Mouse (Mus musculus) stomach, embryonic 15.5 days (tissue): Measurements from ENCODE around the gene Isg20. TPM values are rescaled to one million over a fixed set of nuclear protein-coding genes. Genes with fewer than 3 reads are reported as not detected.
A peak's percentile ranks its signal among the peaks of the same experiment; 100 is the strongest.

Experiments
- ATAC-seq: fragments of 200-750 bp; cut with Nextera tagmentation; 2 replicates; pipeline ENCODE4 v1.8.0; 2017; ENCODE audit warnings: low read depth, moderate number of reproducible peaks, moderate TSS enrichment; ENCODE audit not compliant: insufficient read depth, low FRiP score
- H3K27ac ChIP-seq: fragments of 300-500 bp; sonication (generic); 2 replicates; pipeline ENCODE4 v1.5.1; 2015; ENCODE audit warnings: mild to moderate bottlenecking, inconsistent platforms
- H3K27me3 ChIP-seq: fragments of 300-500 bp; sonication (generic); replicated peaks from 2 replicates; pipeline ENCODE4 v1.6.1; 2015; ENCODE audit warnings: inconsistent platforms
- H3K36me3 ChIP-seq: fragments of 300-500 bp; sonication (generic); 2 replicates; pipeline ENCODE4 v1.6.1; 2015; ENCODE audit warnings: inconsistent platforms
- H3K4me1 ChIP-seq: fragments of 300-500 bp; sonication (generic); 2 replicates; pipeline ENCODE4 v1.6.1; 2015; ENCODE audit warnings: inconsistent platforms
- H3K4me2 ChIP-seq: fragments of 300-500 bp; sonication (generic); 2 replicates; pipeline ENCODE4 v1.6.1; 2015; ENCODE audit warnings: mild to moderate bottlenecking, inconsistent platforms
- H3K4me3 ChIP-seq: fragments of 300-500 bp; sonication (generic); replicated peaks from 2 replicates; pipeline ENCODE4 v1.5.1; 2015; ENCODE audit warnings: inconsistent platforms
- H3K9ac ChIP-seq: fragments of 300-500 bp; sonication (generic); 2 replicates; pipeline ENCODE4 v1.6.1; 2015; ENCODE audit warnings: inconsistent platforms
- H3K9me3 ChIP-seq: fragments of 300-500 bp; sonication (generic); 2 replicates; pipeline ENCODE4 v1.6.1; 2016; ENCODE audit warnings: inconsistent platforms
- WGBS: fragments of 180-500 bp; shearing (Covaris S2); methylation state at CpG from one replicate; pipeline ENCODE4 v1.1.7; 2015; 5-methylcytosine and 5-hydroxymethylcytosine counted together
- polyA plus RNA-seq: library from polyadenylated mRNA; unstranded; fragments of >200 nt; fragmentation: Nextera tagmentation; extraction: Ambion mirVana; gene quantifications from 2 replicates; pipeline ENCODE4 v1.2.1, GENCODE M21; 2015

The Isg20 gene
- polyA plus RNA-seq, 1 experiment from 2014 or later, result 21.9 TPM

DNA sequence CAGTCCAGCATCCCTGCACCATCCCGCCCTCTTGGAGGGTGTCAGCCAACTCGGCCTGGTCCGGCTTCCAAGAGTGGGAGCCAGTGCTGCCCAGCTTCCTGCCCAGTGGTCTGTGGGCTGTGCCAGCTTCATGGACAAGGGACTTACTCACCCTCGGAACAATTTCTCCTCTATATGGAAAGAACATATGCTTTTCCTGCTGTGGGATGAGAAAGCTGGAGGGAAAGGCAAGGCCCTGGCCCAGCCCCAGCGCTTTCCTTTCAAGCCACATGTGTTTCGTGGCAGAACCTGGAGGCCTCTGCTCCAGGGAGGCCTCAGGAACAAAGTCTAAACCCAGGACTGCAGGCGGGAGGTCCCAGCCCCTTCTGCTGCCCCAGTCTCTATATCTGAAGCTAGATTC lies 12.5 kb downstream of the Isg20 start:
- Histone ChIP-seq H3K9me3 (no peaks in the 10 kb centered on the region), H3K27me3 (no peaks in the 10 kb centered on the region), H3K4me2 (no peak overlapping the region), H3K4me1 (no peaks in the 10 kb centered on the region), H3K9ac (no peak overlapping the region), H3K4me3 (no peak overlapping the region), H3K36me3 (no peaks in the 10 kb centered on the region), H3K27ac (no peak overlapping the region)
- 83% methylated on average over 7 of the region's 7 CpGs for WGBS
- ATAC-seq, result no peak

DNA sequence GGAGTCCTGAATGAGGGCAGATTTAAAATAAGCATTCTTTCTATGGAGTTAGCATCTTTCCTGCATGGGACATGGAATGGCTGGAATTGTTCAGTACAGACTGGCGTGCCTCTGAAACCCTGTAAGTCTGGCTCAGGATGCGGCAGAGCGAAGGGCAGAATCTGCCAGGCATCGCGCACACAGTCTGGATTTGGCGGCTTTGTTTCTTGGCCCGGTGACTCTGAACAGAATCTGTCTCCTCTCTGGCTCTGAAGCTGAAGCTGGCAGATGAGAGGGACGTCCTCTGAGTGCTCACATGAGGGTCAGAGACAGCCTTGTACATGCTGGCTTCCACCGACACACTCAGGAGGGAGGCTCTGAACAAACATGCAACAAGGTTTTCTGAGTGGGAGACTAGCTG lies 12.9 kb downstream of the Isg20 start:
- Histone ChIP-seq H3K9me3 (no peaks in the 10 kb centered on the region), H3K4me1 (no peaks in the 10 kb centered on the region), H3K27ac (no peak overlapping the region), H3K9ac (no peak overlapping the region), H3K4me3 (no peak overlapping the region), H3K4me2 (no peak overlapping the region), H3K27me3 (no peaks in the 10 kb centered on the region), H3K36me3 (no peaks in the 10 kb centered on the region)
- 78% methylated on average over 9 of the region's 9 CpGs for WGBS
- ATAC-seq, result no peak

- Histone ChIP-seq H3K27ac (no peak overlapping the region), H3K9me3 (no peaks in the 10 kb centered on the region), H3K36me3 (no peaks in the 10 kb centered on the region), H3K4me3 (no peak overlapping the region), H3K27me3 (no peaks in the 10 kb centered on the region), H3K4me1 (no peaks in the 10 kb centered on the region), H3K4me2 (no peak overlapping the region), H3K9ac (no peak overlapping the region)
- WGBS, result 68% methylated on average over 3 of the region's 3 CpGs
- ATAC-seq, result no peak
These were observed 14.0 kb downstream of the Isg20 start for GRCm38 (mm10) chr7:78927266-78927665.

DNA sequence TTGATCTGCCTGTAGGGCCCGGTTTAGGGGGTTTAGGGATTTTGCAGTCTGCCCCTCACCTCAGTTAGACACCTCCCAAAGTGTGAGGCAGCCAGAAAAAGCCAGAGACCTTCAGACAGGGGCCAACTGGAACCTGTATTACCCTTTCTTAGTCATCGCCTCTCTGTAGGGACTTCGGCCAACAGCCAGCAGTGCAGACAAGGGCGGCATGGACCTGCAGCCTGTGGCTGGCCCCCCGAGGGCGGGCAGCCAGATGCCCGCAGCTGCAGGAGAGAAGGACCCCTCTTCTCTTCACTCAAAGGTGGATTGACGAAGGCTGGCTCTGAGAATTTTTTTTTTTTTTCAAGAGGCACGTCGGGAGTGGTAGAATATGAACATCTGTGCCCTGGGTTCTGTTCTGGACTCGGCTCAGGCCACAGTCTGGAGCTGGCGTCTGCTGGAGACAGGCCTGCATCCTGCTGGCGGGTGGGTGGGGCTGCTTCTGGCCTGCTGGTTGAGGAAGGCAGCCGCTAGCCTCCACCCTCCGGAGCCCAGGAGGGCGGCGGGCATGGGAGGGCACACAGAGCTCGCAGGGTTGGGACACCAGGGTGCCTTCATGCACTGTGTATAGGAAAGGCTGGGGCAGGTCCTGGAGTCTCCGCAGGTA lies 25.9 kb downstream of the Isg20 start:
- Histone ChIP-seq H3K4me2 (no peak overlapping the region), H3K27me3 (no peaks in the 10 kb centered on the region), H3K9me3 (no peaks in the 10 kb centered on the region), H3K36me3 (no peaks in the 10 kb centered on the region), H3K9ac (no peak overlapping the region), H3K4me3 (no peak overlapping the region), H3K27ac (no peak overlapping the region), H3K4me1 (no peaks in the 10 kb centered on the region)
- 66% methylated on average over 19 of the region's 19 CpGs for WGBS
- ATAC-seq, result no peak

GRCm38 (mm10) chr7:78940971-78941370 lies 27.7 kb downstream of the Isg20 start:
- no peaks in the 10 kb centered on the region for H3K9me3 ChIP-seq
- H3K9ac ChIP-seq, result no peak overlapping the region
- 77% methylated on average over 3 of the region's 3 CpGs for WGBS
- H3K36me3 ChIP-seq, result no peaks in the 10 kb centered on the region
- ATAC-seq, result peak; percentile 25; the same call in 1 of the 2 replicates
- no peak overlapping the region for H3K27ac ChIP-seq
- no peaks in the 10 kb centered on the region for H3K4me1 ChIP-seq
- H3K27me3 ChIP-seq, result no peaks in the 10 kb centered on the region
- H3K4me2 ChIP-seq, result no peak overlapping the region
- H3K4me3 ChIP-seq, result no peak overlapping the region

- WGBS, result 83% methylated on average over 2 of the region's 2 CpGs
These were observed 29.3 kb downstream of the Isg20 start for GRCm38 (mm10) chr7:78942544-78942943.

DNA sequence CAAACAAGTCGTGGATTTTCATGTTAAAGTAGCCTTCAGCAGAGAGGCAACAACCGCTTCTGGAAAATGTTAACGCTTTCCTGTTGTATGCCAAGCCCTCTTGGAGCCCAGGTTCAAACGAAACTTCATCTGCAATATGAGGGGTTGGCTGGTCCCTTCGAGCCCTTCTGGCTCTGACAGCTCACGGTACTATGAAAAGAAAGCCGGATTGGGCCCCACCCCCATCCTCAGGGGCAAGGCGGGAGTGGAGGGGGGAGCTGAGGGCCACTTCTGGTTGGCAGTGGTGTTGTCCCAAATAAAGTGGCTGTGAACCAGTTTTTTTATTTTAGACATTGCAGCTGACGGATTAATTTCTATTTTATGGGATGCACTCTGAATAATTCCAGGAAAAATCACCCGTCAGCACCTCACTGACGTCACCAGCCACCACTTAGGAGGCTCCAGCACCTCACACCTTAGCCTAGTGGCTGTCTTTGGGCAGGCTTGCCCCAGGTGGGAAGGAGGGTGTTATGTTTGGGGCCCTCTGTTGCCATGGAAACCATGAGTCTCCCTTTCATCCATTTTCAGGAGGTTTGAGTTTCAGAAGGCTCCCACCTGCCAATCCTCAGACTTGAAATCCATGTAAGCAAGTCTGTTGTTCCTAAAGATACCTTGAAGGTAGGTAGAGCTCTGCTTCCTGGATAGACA lies 40.8 kb downstream of the Isg20 start:
- no peak for ATAC-seq
- H3K9ac ChIP-seq, result no peak overlapping the region

More at GRCm38 (mm10) chr7:78942544-78942943, 29.3 kb downstream of the Isg20 start:
- no peak overlapping the region for H3K27ac ChIP-seq
- no peaks in the 10 kb centered on the region for H3K27me3 ChIP-seq
- no peak overlapping the region for H3K4me2 ChIP-seq
- no peaks in the 10 kb centered on the region for H3K9me3 ChIP-seq
- H3K9ac ChIP-seq, result no peak overlapping the region
- no peaks in the 10 kb centered on the region for H3K36me3 ChIP-seq
- no peak overlapping the region for H3K4me3 ChIP-seq
- ATAC-seq, result no peak
- H3K4me1 ChIP-seq, result no peaks in the 10 kb centered on the region

DNA sequence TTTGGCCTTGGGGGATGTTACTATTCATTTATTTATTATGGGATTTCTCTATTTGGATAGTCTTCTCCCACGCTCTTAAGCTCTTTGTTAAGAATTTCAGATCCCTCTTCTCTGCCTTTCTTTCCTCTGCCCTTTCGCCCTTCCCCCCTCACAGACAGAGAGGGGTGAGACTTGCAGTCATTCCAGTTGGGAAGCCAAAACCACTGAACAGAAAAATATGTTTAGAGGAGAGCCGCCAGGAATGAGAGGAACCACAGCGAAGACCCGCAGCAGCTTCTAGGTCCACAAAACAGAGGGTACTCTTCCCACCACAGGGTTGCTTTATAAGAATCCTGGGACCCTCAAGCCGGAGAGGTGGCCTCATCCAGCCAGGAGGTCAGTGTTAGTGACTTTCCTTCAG lies 41.4 kb downstream of the Isg20 start:
- no peak for ATAC-seq
- 66% methylated on average over 6 of the region's 6 CpGs for WGBS
- no peaks in the 10 kb centered on the region for H3K36me3 ChIP-seq
- no peaks in the 10 kb centered on the region for H3K9me3 ChIP-seq
- no peaks in the 10 kb centered on the region for H3K27me3 ChIP-seq
- no peak overlapping the region for H3K9ac ChIP-seq
- no peak overlapping the region for H3K27ac ChIP-seq
- no peak overlapping the region for H3K4me2 ChIP-seq
- no peaks in the 10 kb centered on the region for H3K4me1 ChIP-seq
- H3K4me3 ChIP-seq, result no peak overlapping the region

More for the DNA sequence above, 40.8 kb downstream of the Isg20 start:
- Histone ChIP-seq H3K4me2 (peak overlapping the region; percentile 29; the same call in 1 of the 2 replicates), H3K27me3 (no peaks in the 10 kb centered on the region), H3K4me1 (no peaks in the 10 kb centered on the region), H3K36me3 (no peaks in the 10 kb centered on the region), H3K9me3 (no peaks in the 10 kb centered on the region), H3K4me3 (no peak overlapping the region), H3K27ac (no peak overlapping the region)
- WGBS, result 23% methylated on average over 11 of the region's 11 CpGs

DNA sequence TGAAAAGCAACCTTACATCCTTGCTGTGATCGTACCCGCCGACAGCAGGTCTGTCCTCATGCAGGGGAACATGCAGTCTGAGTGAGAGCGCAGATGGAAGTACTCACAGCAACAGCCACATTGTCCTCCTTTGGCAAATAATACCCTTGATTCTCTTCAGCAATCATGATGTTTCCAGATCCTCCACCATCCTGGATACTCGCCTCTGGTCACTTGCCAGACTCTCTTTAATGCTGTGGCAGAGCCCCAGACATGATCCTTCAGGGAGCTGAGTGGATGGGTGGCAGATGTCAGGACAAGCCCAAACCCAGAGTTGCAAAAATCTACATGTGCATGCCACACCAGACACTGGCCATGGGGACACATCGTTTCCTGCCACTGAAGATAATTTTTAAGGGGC lies 41.9 kb downstream of the Isg20 start:
- WGBS, result 81% methylated on average over 6 of the region's 6 CpGs
- no peak for ATAC-seq
- no peaks in the 10 kb centered on the region for H3K36me3 ChIP-seq
- no peaks in the 10 kb centered on the region for H3K4me1 ChIP-seq
- H3K4me3 ChIP-seq, result no peak overlapping the region
- no peak overlapping the region for H3K9ac ChIP-seq
- H3K9me3 ChIP-seq, result no peaks in the 10 kb centered on the region
- no peak overlapping the region for H3K4me2 ChIP-seq
- H3K27ac ChIP-seq, result no peak overlapping the region
- no peaks in the 10 kb centered on the region for H3K27me3 ChIP-seq

DNA sequence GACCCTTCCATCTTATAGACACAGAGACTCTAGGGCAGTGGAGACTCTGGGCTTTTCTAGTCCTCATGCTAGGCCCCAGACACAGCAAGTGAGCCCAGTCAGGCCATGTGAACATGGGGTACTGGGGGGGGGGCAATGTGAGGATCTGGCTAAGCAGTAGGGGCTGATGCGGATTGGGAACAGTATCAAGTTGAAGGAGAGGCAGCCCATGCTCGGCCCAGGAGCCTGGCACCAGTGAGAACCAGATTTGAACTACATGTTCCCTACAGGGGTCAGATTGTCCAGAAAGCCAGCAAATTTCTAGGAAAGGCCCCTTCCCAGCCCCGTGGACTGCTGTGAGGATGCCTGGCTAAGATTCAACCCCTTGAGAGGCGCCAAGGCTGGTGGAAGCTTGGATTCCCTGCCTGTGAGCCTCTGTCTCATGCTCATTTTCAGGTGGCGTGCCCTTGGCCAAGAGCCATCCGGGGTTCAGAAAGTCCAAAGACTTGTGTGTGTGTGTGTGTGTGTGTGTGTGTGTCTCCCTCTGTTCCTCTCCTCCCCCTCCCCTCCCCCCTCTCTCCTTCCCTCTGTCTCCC lies 45.4 kb downstream of the Isg20 start:
- Histone ChIP-seq H3K4me3 (no peak overlapping the region), H3K27ac (no peak overlapping the region), H3K9me3 (no peaks in the 10 kb centered on the region), H3K4me2 (no peak overlapping the region), H3K27me3 (no peaks in the 10 kb centered on the region), H3K36me3 (no peaks in the 10 kb centered on the region), H3K9ac (no peak overlapping the region), H3K4me1 (no peaks in the 10 kb centered on the region)
- no peak for ATAC-seq
- WGBS, result 68% methylated on average over 6 of the region's 6 CpGs

GRCm38 (mm10) chr7:78963891-78964290 lies 50.7 kb downstream of the Isg20 start:
- Histone ChIP-seq H3K4me1 (no peaks in the 10 kb centered on the region), H3K9me3 (no peaks in the 10 kb centered on the region), H3K27me3 (no peaks in the 10 kb centered on the region), H3K9ac (no peak overlapping the region), H3K36me3 (no peaks in the 10 kb centered on the region), H3K4me3 (no peak overlapping the region), H3K4me2 (no peak overlapping the region), H3K27ac (no peak overlapping the region)
- no peak for ATAC-seq
- WGBS, result 81% methylated on average over 3 of the region's 3 CpGs
